Mouse (Mus musculus) liver, embryonic 16.5 days (tissue): ENCODE results near the gene Mcm8. TPM values are rescaled to one million over a fixed set of nuclear protein-coding genes. Genes with fewer than 3 reads are reported as not detected.

Experiments used
- ATAC-seq: fragments of 200-750 bp; cut with Nextera tagmentation; 2 replicates; pipeline ENCODE4 v1.8.0; 2017; ENCODE audit warnings: low read depth, mild to moderate bottlenecking, moderate number of reproducible peaks, moderate library complexity
- H3K27ac ChIP-seq: fragments of 300-500 bp; sonication (generic); 2 replicates; pipeline ENCODE4 v1.5.1; 2014; ENCODE audit warnings: mild to moderate bottlenecking, low read length
- H3K27me3 ChIP-seq: fragments of 300-500 bp; sonication (generic); 2 replicates; pipeline ENCODE4 v1.6.1; 2014; ENCODE audit warnings: low read depth, low read length, mixed read lengths; ENCODE audit not compliant: control insufficient read depth, insufficient read depth
- H3K36me3 ChIP-seq: fragments of 300-500 bp; sonication (generic); 2 replicates; pipeline ENCODE4 v1.6.1; 2014; ENCODE audit warnings: mild to moderate bottlenecking; ENCODE audit not compliant: control insufficient read depth, insufficient read depth
- H3K4me1 ChIP-seq: fragments of 300-500 bp; sonication (generic); 2 replicates; pipeline ENCODE4 v1.6.1; 2014; ENCODE audit warnings: low read depth, low read length, mixed read lengths; ENCODE audit not compliant: control insufficient read depth
- H3K4me2 ChIP-seq: fragments of 300-500 bp; sonication (generic); 2 replicates; pipeline ENCODE4 v1.6.1; 2014; ENCODE audit warnings: low read depth, low read length, mixed read lengths
- H3K4me3 ChIP-seq: fragments of 300-500 bp; sonication (generic); 2 replicates; pipeline ENCODE4 v1.5.1; 2014; ENCODE audit warnings: low read depth, mild to moderate bottlenecking, low read length
- H3K9ac ChIP-seq: fragments of 300-500 bp; sonication (generic); 2 replicates; pipeline ENCODE4 v1.6.1; 2014; ENCODE audit warnings: low read depth, low read length
- H3K9me3 ChIP-seq: fragments of 300-500 bp; sonication (generic); replicated peaks from 2 replicates; pipeline ENCODE4 v1.6.1; 2016; ENCODE audit warnings: low read length; ENCODE audit not compliant: control insufficient read depth
- WGBS: fragments of 180-500 bp; shearing (Covaris S2); extraction: QIAGEN DNeasy Blood & Tissue Kit; methylation state at CpG from one replicate; pipeline ENCODE4 v1.1.7; 2014; ENCODE audit not compliant: insufficient replicate concordance; 5-methylcytosine and 5-hydroxymethylcytosine counted together
- polyA plus RNA-seq: library from polyadenylated mRNA; unstranded; fragments of >200 nt; fragmentation: Nextera tagmentation; extraction: Ambion mirVana; gene quantifications from 2 replicates; pipeline ENCODE4 v1.2.1, GENCODE M21; 2015

The Mcm8 gene
- polyA plus RNA-seq, 1 experiment from 2014 or later = 4.8 TPM

DNA sequence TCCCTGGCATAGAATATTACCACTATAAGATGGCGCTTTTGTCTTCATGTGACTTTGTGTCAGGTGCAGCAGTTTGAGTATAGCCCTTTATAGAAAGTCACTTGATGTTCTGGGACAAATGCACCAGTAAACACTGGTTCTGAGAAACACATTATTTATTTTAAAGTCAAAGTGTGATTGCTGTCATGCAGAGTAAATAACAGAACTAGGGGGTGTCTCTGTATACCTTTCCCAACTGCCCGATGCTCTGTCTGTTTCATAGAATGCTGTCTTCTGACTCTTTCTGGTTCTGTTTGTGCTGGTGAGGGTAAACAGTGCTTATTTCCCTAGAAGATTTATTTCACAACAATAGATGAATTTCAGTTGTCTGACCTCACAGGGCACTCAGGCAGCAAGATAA, 47.4 kb downstream of the Mcm8 start:
- no peak overlapping the region for H3K9ac ChIP-seq
- no peaks in the 10 kb centered on the region for H3K27me3 ChIP-seq
- no peaks in the 10 kb centered on the region for H3K9me3 ChIP-seq
- 0 out of 2 replicates have a peak, but pooled peaks cover 5% of the 10 kb centered on the region for H3K36me3 ChIP-seq
- H3K27ac ChIP-seq = no peak overlapping the region
- H3K4me2 ChIP-seq = no peak overlapping the region
- ATAC-seq = no peak
- no peaks in the 10 kb centered on the region for H3K4me1 ChIP-seq
- 74% methylated on average over 2 of the region's 2 CpGs for WGBS
- no peak overlapping the region for H3K4me3 ChIP-seq

DNA sequence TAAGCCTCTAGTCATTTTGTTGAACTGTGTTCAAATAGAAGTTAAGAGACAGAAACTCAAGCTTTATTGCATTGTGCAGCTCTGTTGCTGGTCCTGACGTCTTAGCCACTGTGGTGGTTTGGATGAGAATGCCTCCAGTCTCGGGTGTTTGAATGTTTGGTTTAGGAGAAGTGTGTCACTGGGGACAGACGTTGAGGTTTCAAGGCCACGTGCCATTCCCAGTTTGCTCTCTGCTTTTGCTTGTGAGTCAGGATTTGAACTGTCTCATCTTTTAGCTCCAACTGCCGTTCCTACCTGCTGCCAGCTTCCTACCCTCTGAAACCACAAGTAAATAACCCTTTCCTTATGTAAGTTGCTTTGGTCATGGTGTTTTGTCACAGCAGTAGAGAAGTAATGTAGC, 51.6 kb downstream of the Mcm8 start:
- 48% methylated on average over 5 of the region's 5 CpGs for WGBS
- Histone ChIP-seq H3K27ac (no peak overlapping the region), H3K4me1 (no peaks in the 10 kb centered on the region), H3K36me3 (0 out of 2 replicates have a peak, but pooled peaks cover 5% of the 10 kb centered on the region), H3K27me3 (no peaks in the 10 kb centered on the region), H3K9me3 (no peaks in the 10 kb centered on the region), H3K4me2 (no peak overlapping the region), H3K4me3 (no peak overlapping the region), H3K9ac (no peak overlapping the region)
- no peak for ATAC-seq

DNA sequence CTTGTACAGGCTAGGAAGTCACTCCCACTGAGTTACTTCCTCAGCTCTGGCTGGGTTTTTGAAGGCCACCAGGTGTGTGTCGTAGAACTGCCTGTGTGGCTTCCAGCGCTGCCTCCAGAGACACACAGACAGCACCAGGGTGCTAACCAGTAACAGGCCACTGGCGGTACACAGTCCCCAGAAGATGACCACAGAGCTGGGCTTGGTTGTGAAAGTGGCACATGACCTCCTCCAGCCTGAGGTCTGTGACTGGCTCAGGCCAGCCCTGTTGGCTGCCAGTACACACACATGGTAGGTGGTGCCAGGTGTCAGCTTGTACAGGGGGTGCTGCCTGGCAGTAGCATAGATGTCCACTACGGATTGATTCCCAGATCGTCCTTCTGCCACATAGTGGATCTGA, 53.7 kb downstream of the Mcm8 start:
- no peak overlapping the region for H3K4me3 ChIP-seq
- no peaks in the 10 kb centered on the region for H3K9me3 ChIP-seq
- H3K27ac ChIP-seq = no peak overlapping the region
- WGBS = 78% methylated on average over 5 of the region's 5 CpGs
- H3K36me3 ChIP-seq = no peaks in the 10 kb centered on the region
- ATAC-seq = no peak
- no peaks in the 10 kb centered on the region for H3K4me1 ChIP-seq
- H3K4me2 ChIP-seq = no peak overlapping the region
- H3K27me3 ChIP-seq = no peaks in the 10 kb centered on the region
- H3K9ac ChIP-seq = no peak overlapping the region

DNA sequence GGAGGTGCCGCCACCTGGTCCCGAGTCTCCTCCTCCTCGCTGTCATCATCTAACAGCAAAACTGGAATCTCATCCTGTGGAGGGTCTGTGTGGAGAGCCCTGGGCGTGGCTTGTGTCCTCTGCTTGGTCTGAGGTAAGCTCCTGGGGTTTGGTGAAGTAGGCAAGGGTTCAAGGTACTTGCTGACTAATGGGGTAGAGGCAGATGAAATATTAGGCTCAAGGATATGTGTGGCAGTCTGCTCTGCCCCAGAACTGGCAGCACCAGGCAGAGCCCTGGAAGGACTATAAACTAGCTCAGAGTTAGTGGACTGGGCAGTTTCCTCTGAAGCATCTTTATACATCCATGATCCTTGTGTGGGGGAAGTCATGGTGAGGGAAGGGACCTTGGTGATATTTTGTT, 54.3 kb downstream of the Mcm8 start:
- H3K27ac ChIP-seq = no peak overlapping the region
- H3K9me3 ChIP-seq = no peaks in the 10 kb centered on the region
- 65% methylated on average over 4 of the region's 4 CpGs for WGBS
- H3K27me3 ChIP-seq = no peaks in the 10 kb centered on the region
- no peak for ATAC-seq
- H3K36me3 ChIP-seq = no peaks in the 10 kb centered on the region
- H3K9ac ChIP-seq = no peak overlapping the region
- H3K4me2 ChIP-seq = no peak overlapping the region
- no peak overlapping the region for H3K4me3 ChIP-seq
- no peaks in the 10 kb centered on the region for H3K4me1 ChIP-seq

DNA sequence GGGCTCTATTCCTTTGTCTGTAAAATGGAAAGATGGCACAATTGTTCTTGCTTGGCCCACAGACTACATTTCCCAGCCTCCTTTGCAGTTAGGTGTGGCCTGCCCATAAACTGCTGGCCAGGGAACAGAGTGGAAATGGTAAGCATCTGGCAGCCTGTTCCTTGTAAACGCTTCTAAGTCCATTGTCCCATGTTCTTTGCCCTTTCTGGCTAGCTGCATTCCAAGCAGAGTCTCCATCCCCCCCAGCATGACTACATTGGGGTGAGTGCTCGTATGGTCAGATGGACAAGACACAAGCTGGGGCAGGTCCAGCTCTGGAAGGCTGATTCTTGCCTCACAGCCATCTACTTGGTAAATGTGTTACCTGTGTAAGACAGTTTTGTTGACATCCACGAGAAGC, 55.7 kb downstream of the Mcm8 start:
- no peaks in the 10 kb centered on the region for H3K36me3 ChIP-seq
- no peak overlapping the region for H3K27ac ChIP-seq
- no peaks in the 10 kb centered on the region for H3K27me3 ChIP-seq
- H3K4me2 ChIP-seq = no peak overlapping the region
- H3K9ac ChIP-seq = no peak overlapping the region
- no peak for ATAC-seq
- no peak overlapping the region for H3K4me3 ChIP-seq
- H3K9me3 ChIP-seq = no peaks in the 10 kb centered on the region
- H3K4me1 ChIP-seq = no peaks in the 10 kb centered on the region
- WGBS = 54% methylated on average over 3 of the region's 3 CpGs

DNA sequence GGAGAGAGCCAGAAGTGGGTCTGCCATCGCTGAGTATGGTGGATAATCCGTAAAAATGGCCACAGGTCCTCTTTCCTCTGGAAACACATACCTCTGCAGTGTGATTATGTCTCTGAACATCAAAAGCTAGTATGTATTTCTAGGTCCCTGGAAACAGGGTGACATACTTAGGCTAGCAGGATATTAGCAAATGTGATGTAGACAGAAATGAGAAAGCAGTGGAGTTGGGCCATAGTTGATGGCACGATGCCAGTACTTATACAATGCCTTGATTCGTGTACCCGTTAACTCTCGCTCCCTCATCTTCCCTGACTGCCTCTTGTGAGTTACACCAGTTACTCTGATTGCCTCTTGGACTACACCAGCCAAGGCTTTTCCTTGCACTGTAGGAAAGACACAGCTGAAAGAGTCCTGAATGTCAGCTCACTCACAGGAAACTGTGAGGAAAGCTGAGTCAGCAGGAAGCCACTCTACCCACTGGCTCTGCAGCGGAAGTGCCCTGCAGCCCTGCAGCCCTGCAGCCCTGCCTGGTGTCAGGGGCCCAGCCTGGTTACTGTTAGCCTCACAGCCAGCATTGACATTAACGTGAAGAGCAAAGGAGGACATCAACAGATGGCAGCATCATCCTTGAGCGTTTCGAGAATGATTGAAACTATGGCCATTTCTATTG, 57.9 kb downstream of the Mcm8 start:
- peaks cover 14% of the 10 kb centered on the region for H3K27me3 ChIP-seq
- H3K27ac ChIP-seq = no peak overlapping the region
- ATAC-seq = no peak
- no peak overlapping the region for H3K4me3 ChIP-seq
- H3K9me3 ChIP-seq = no peaks in the 10 kb centered on the region
- no peaks in the 10 kb centered on the region for H3K36me3 ChIP-seq
- WGBS = 51% methylated on average over 10 of the region's 10 CpGs
- H3K9ac ChIP-seq = no peak overlapping the region
- no peaks in the 10 kb centered on the region for H3K4me1 ChIP-seq
- H3K4me2 ChIP-seq = no peak overlapping the region

DNA sequence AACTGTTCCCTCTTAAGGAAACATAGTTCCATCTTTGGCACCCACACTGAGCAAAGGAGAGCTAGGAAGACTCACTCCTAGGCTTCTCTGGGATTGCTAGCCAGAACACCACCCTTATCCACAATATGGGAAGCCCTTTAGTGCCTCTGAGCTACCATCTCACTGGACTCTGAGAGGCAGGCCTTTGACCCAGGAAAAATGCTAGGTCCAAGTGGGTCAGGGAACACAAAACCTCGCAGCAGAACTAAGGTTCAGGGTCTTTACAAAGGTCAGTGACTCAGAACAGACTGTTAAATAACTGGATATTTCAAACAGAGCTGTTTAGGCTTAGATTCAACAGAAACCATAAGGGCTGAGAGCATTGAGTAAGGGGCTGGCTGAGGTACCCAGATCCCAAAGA, 61.0 kb downstream of the Mcm8 start:
- no peak overlapping the region for H3K4me2 ChIP-seq
- H3K27ac ChIP-seq = no peak overlapping the region
- H3K9ac ChIP-seq = no peak overlapping the region
- H3K4me3 ChIP-seq = no peak overlapping the region
- H3K27me3 ChIP-seq = peaks cover 36% of the 10 kb centered on the region
- H3K4me1 ChIP-seq = no peaks in the 10 kb centered on the region
- H3K36me3 ChIP-seq = no peaks in the 10 kb centered on the region
- ATAC-seq = no peak
- 24% methylated on average over 1 of the region's 1 CpGs for WGBS
- H3K9me3 ChIP-seq = no peaks in the 10 kb centered on the region

DNA sequence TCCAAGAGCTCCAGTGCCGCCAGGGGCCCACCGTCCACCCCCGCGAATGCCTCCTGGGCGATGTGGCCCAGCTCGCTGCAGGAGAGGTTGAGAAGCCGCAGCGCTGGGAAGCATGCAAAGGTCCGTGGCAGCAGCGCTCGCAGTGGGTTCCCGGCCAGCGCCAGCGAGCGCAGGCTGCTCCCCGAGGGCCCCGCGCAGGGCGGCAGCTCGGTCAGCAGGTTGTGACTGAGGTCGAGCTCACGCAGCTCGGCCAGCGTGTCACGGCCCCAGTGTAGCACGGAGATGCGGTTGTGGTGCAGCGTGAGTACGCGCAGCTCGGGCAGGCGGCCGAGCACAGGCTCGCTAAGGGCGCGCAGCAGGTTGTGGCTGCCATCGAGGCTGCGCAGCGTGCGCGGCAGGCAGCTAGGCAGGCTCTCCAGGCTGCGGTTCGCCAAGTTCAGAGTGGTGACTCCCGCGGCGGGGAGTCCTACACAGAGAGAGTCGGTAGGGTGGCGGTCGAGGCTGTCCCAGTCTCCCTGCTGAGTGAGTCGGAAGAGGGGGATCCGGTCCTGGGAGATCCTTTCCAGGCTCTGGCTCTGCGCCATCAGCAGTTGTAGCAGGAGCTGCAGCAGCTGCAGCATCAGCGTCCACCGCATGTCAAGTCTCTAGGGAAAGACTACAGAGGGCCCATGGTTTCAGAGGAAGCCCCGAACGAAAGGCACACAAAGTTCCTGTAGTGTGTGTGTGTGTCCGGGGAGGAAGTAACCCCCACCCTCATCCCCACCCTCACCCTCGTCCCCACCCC, 63.5 kb downstream of the Mcm8 start:
- peak; percentile 35 for ATAC-seq
- Histone ChIP-seq H3K27me3 (peaks cover 36% of the 10 kb centered on the region), H3K27ac (no peak overlapping the region), H3K9me3 (no peaks in the 10 kb centered on the region), H3K36me3 (no peaks in the 10 kb centered on the region), H3K4me3 (peak overlapping the region; percentile 45), H3K9ac (no peak overlapping the region), H3K4me1 (no peaks in the 10 kb centered on the region), H3K4me2 (peak overlapping the region; percentile 58)
- WGBS = under 1% methylated on average over 54 of the region's 58 CpGs
